Mouse (Mus musculus): ENCODE data around the gene Ptprf.

Ptprf gene

DNA sequence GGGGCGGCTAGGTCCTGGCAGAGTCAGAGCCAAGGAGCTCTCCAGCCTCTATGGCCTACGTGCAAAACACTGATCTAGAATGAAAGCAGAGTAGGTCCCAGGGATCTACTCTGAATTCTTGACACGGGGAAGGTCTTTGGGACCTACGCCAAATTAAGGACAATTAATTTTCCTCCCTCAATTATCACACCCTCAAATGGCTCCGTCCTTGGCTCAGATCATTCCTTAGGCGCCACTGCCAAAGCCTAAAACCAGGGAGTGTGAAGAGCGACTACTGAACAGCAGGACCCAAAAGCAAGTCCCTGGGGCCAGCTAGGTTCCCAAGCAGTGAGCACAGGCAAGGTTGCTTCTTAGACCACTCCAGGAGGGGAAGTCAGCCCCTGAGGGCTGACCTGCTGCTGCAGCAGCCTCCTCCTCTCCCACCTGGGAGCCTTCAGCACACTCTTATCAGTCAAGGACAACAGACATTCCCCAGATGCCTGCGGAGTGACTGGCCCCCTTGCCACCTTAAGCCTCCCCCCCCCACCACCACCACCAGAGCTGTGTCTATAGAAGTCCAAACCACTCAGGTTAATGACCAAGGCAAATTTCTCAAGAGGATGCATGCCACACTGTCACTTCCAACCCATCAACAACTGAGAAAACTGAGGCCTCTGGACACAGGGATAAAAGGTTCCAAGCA, 31.3 kb downstream of the Ptprf start:
- DNase-seq (ENCODE audit: low spot score), result peak; percentile 15

DNA sequence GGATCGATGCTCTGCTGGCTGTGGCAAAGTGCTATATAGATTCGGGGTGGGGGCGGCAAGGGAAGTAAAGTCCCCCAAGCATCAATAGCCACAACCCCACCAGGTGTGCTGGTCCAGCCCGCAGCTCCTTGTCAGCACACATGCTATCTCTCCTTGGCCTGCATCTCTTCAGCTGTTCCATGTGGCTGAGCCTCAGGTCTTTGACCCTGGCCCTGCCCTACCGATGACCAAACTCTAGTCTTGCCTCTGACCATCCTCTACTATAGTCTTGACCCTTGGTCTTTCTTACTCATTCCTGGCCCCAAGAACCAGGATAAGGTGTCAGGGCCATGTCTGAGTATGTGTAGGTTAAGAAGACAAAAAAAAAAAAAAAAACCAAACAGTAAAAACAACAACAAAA, 33.2 kb downstream of the Ptprf start:
- DNase-seq (ENCODE audit: low spot score), result no peak

DNA sequence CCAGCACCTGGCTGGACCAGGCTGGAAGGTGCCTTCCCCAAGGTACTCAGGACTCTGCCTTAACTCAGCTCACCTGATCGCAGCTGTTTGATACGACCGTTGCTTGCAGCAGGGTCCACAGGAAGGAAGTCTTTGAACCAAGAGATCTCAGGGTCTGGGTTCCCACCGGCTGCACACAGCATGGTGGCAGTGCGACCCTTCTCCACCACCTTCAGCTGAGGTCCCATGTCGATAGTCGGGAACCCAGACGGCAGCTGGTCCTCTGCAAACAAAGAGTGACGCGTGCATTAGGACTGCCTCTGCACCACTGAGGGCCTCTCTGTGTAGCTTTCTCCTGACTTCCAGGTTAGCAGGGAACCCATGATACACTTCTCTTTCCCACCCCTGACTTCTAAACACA, 33.8 kb downstream of the Ptprf start:
- DNase-seq (ENCODE audit: low spot score), result no peak

DNA sequence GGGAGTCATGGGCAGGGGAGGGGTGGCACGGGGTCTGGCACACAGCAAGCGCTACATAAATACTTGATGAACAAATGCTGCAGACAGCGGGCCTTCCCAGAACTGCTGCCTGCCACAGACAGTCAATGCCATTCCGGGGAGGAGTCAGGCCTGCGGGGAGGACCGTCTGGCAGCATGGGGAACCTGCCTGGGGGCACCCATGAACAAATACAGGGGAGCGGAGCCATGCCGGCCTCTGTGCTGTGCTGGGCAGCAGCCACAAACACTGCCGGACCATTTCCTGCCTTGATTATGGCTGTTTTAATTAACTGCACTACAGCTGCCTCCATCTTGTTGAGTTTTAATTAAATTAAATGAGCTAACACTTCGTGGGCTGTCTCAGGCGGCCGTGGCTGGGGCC, 35.0 kb downstream of the Ptprf start:
- no peak for DNase-seq (ENCODE audit: low spot score)

DNA sequence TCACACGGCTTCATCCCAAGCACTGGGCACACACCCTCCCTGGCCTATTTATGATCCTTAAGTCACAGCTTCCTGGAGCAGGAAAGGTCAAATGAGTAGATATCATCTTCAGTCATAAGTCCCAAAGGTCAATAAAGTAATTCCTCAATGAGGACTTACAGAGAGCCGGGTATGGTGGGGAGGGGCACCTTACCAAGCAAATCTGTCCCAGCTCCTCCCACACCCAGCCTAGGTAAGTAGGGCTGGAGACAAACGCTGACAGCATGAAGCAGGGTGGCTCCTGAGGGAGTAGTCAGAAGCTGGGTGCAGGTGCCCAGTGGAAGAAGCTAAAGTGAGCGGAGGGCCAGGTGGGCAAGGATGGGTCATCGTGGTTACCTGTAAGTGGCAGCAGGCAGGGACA, 36.3 kb downstream of the Ptprf start:
- DNase-seq (ENCODE audit: low spot score), result no peak

DNA sequence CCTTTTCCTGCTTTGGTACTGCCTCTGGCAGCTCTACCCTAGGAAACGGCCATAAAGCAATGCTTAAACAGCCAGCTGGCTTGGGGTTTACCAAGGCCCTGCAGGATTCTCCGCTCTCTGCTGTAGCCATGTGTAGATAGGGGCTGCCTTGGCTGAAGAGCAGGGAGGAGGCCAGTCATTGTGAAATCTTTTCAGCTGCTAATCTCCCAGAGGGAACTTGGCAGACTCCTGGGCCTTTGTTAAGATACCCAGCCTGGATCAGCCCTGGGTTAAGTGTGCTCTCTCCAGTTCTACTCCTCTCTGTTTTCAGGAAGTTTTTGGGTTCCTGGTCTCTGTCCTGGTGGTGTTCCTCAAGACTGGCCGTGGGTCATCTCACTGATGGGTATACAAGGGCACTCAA, 43.9 kb downstream of the Ptprf start:
- no peak for DNase-seq (ENCODE audit: low spot score)

DNA sequence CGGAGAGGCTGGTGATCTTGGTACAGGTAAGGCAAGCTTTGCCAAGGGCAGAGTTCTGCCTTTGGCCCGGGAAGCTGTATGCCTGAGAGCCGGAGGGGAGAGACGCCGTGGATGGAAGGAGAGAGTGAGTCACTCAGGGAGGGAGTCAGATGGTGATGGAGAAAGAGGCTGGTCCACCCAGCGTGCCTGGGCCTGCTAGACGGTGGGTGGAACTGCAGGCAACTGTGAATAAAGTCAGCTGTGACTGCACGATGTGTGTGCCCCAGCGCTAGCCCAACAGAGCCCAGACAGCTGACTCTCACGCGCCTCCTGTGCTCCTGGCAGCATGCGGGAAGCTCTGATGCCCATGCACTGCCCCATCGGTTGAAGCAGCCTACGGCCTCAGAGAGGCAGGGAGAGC, 45.4 kb downstream of the Ptprf start:
- peak; percentile 42 for DNase-seq (ENCODE audit: low spot score)

DNA sequence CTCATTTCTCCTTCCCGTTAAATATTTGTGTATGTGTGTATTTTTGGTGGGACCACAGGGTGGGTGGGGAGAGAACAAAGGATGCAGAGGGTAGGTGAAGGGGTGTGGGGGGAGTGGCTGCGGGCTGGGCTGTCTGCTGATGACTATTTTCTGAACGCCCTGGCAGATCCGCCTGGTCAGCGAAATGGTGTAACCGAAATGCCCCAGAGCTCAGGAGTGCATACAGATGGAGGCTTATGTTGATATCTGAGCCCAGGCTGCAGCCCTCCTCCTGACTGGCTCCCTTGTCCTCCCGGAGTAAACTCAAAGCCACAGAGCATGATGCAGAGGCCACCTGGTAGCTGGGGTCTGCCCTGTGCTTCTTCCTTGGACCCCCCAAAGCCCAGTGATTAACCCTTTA, 47.4 kb downstream of the Ptprf start:
- no peak for DNase-seq (ENCODE audit: low spot score)

DNA sequence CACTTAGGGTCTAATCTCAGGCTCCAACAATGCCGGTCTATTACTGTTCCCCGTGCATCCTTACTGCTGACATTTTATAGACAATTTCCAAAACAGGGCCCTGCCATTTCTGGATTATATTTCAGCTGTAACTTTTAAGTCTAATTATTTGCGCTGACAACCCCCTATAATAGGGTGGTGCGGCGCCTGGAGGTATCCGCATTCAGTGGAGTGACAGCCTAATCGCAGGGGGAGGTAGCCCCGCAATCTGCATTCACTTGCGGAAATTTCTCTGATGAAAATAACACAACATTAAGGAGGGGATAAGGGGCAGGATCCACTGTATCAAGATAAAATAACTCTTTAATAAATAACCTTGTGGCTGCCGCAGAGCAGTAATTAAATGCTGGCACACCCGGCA, 47.9 kb downstream of the Ptprf start:
- no peak for DNase-seq (ENCODE audit: low spot score)

DNA sequence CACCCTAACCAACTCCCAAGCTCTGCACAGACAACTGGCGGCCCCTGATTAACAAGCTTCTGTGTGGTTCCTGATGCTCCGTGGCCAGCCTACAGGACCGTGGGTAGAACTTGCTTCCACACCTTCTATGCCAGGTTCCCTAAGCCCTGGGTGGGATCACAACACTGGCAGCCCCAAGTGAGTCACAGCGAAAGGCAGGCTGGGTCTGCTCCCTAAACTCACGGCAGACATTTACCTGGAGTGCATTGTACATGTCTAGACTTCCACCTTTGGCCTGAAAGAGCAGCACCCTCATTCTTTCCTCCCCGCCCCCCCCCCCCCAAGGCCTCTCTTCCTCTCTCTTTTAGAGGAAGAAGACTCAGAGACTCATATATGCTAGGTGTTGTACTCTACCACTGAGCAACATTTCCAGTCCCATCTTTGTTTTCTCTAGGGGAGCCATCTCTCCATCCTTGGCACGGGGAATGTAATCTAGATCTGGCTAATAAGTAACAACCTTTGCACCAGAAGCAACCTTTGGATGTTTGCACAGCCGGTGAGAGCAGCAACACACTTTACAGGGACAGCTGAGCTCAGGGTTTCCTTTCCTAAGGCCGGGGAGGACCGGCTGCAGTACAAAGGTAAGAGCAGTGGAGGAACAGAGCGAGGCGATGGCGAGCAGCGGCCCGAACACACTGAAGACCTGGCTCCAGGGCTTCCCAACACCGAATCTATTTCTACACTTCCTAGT, 51.1 kb downstream of the Ptprf start:
- DNase-seq (ENCODE audit: low spot score), result no peak

DNA sequence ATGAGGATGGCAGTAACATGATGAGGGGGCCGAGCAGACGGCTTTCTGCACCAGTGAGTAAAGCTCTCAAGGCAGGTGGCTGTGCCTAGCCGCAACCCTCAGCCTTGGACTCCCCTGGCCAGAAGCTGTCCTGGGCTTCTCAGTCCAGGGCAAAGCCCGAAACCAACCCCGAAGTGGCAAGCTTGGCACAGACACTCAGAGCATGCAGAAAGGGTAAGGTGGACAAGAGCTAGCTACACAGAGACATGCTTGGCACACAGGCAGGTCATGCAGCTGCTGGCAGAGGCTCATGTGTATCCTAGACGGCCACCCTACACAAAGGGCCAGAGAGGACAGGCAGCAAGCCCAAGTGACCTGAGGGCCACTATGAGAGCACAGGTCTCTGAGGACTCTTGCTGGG, 52.5 kb downstream of the Ptprf start:
- no peak for DNase-seq (ENCODE audit: low spot score)

DNA sequence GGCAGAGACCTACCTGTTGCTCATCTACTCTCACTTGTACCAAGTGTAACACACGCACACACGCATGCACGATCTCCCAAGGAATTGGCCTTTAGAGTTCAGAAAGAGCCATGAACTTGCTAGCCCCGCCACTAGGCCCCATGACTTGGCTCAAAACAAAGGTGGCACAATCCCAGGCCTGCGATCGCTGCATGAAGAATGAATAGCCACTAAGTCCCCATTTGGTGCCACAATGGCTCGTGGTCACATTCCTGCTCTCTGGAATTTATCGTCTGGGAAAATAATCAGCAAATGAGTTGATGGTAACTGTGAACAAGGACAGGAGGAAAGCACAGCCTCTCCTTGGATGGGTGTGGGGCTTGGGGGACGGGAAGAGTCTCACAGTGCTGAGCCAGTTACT, 54.3 kb downstream of the Ptprf start:
- no peak for DNase-seq (ENCODE audit: low spot score)

DNA sequence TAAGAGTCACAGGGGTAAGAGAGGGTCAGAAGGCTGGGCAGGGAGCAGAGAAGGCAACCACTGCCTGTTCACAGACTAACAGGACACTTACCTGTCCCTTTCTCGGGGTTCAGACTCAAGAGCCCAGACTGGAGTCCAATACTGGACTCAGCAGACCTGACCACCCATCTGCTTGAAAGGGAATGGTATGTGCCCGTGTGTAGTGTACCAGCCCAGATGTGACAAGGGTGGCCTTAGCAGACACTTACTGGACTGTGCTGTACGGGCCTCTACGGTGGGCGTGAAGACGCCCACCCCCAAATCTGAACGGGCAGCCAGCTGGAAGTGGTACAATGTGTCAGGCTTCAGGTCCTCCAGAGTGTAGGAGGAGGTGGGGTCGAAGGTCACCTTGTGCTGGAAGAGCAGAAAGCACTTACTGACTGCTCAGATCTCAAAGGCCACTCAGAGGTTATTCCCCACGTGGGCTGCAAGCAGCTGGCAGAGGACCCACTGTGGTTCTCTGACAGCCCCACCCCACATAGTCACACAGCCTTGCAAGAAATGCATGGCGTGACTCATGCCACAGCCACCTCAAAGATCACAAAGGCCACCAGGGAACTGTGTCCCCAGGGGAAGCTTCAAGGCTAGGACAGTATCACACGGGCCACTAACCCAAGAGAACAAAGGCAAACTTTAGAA, 56.4 kb downstream of the Ptprf start:
- no peak for DNase-seq (ENCODE audit: low spot score)

DNA sequence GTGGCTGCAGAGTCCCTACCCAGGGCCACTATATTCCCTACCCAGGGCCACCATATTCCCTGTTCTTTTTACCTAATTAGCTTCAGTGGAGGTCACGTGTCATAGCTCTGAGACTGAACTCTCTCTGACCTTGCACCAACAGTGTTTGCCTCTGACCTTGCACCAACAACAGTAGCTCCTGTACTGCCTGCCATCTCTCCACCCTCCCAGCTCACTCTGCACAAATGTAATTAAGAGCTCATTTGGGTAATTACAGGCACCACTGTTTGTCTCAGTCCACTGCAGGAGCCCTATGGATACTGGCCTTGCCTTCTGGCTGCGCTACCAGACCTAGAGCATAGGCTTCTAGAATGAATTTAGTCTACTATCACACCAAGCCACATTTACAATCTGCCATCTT, 57.3 kb downstream of the Ptprf start:
- no peak for DNase-seq (ENCODE audit: low spot score)

DNA sequence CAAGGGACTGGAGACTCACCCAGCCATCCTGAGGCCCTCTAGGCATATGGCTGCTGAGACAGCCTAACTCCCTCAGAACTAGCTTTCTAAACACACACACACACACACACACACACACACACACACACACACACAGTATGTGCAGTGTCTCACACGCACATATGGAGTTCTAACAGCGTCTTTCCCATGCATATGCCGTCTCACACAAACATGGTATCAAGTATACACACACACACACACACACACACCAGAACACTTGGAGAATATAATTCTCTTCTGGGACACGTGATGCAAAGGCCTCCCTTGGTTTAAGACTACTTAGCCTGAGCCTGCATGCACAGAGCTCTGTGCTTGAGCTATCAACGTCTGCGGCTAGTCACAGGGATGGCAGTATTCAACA, 59.3 kb downstream of the Ptprf start:
- no peak for DNase-seq (ENCODE audit: low spot score)

DNA sequence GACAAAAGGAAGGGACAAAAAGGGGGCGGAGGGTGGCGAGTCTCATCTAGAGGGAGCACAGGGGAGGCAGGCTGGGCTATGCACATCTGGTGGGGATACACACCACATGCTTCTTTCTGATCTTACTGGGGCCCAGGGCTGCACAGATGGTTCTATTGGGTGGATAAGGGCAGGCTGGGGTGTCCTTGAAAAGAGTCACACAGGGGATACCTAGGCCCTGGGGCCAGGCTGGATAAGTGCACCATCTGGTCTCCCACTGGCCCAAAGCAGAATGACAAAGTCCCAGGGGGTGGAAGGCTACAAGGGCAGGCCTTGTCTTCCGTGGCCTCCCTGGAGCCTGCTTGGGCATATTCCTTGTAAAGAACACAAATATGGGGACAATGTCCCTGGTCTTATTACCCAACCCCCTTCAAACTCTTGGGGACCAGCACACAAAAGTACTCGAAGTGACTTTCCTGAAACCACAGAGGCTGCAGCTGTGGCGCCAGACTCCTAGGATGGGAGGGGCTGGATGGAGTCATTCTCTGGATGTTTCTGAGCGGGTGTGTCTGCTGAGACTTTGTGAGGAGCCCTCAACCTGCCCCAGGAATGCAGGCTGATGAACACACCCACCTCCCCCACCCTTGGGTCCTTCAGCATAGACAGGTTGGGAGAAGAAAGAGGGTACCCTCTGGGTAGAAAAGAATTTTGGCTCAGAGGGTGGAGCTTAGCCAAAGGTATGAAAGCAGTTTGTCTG, 62.0 kb downstream of the Ptprf start:
- no peak for DNase-seq (ENCODE audit: low spot score)

DNA sequence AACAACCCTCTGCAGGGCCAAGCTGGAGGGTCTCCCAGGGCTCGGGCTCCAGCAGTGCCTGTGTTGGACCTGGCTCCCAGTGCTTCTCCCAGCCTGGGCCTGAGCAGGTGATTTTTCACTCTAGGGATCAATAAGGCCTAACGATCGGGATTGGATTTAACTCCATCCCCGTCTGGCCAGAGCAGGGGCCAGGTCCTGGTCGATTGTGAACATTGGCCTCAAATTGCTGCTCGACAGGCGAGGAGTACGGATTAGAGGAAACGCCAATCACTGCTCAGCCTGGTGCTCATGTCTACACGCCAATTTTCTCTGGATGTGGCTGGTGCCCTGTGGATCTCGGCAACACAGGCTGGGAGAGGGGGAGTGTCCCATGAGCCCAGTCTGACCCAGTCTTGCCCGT, 63.8 kb downstream of the Ptprf start:
- DNase-seq (ENCODE audit: low spot score), result no peak

DNA sequence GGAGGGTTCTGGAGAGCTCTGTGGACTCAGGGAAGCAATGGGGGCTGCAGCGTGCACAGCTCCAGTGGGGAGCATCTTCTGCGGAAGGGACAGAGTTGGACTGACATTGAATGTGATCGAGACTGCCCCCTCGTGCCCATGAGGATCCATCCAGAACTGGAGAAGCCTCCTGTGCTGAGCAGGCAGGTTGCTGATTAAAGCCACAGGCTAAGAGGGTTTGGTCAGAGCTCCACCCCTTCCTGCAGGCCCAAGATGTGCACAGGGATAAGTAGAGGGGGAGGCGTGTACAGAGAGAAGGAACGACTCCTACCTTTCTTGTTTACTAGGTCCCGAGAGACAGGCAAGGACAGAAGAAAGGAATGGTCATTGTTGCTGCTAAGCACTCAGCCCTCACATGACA, 69.9 kb downstream of the Ptprf start:
- DNase-seq (ENCODE audit: low spot score), result no peak

DNA sequence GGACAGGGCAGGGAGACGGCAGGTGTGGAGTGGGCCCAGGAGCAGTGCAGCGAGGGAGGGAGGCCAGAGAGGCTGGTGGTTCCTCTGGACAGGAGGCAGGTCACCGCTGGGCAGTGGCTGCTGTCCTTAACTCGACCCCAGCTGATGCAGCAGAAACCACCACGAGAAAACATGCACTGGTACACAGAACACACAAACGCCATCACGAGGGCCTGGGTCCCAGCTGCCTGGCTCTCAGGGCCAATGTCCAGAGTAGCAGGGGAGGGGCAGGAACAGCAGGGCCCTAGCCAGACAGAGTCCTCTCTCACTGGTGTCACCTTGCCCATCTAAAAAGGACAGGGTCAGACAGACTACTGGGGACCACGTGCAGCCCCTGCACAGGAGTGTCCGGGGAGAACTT, 70.4 kb downstream of the Ptprf start:
- DNase-seq (ENCODE audit: low spot score), result no peak

DNA sequence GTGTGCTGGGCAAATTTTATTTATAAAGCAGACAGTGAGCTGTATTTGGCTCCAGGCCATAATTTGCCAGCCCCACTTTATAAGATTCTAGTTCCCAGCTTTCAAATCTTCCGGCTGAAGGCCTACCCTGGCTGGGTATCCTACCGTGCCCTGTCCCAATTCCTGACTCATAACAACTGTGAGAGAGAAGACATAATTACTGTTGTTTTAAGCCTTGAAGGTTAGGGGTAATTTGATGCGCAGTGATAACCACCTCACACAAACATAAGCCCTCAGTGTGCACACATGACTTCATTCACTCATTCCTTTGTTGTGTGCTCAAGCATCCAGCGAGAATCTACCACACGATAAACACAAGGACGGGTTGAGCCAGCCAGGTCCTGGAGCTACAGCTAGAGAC, 71.7 kb downstream of the Ptprf start:
- DNase-seq (ENCODE audit: low spot score), result no peak

DNA sequence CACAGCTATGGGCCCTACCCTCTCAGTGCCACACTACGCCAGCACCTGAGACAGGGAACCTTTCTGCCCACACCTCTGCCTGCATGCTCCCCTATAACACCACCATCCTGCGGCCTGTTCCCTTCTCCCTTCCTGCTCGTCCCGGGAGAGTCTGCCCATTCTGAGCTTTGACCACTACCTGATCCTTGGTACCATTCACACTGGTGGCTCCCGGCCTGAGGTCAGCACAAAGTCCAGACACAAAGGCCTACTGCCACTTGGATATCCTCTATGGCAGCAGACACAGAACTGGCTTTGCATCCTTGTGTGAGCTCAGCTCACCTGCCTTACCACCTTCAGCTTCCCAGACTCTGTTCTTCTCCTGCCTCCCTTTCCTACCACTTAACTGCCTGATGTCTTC, 72.7 kb downstream of the Ptprf start:
- no peak for DNase-seq (ENCODE audit: low spot score)

DNA sequence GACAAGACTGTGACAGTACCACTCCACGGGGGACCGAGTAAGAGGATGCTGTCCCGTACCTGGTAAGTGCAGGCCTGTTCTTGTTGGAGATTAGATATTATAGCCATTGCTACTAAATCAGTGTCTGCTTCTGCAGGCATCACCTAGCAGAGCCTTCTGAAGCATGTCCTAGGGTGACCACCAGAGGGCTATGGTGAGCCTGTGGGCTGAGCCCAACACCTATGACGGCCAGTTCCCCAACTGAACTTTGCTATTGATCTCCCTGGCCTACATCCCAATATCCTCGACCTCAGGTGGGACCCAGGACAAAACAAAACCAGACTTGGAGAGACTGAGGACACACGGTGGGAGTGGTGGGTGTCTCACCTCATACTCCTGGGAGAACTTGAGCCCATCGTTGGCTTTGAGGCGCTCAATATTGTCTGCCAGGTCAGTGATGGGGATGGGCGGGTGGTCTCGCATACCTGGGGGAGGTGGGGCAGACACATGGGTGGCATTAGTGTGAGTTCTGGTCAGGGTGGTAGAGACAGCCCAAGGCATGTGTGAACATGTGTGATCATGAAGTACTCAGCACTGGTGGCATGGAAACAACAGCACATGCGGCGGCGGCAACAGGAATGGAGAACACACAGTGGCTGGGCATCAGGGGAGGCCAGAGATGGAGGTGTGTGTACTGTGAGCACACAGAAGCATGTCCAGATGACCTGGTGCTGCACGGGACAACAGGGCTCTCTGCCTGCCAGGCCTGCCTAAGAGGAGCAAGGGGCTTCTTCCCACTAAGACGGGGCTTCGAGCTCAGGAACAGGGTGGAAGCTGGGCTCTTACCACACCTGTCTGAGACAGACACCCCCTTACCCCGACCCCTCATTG, 74.2 kb downstream of the Ptprf start:
- peak; percentile 67 for DNase-seq (ENCODE audit: low spot score)

All from layer of hippocampus, adult 11-12 months (tissue).